Mouse (Mus musculus): ENCODE data around the gene Lhfpl5. TPM values are rescaled to one million over a fixed set of nuclear protein-coding genes. Genes with fewer than 3 reads are reported as not detected.

The Lhfpl5 gene
- total and polyA plus RNA-seq, 3 experiments: 0.08 TPM; not detected in 2

DNA sequence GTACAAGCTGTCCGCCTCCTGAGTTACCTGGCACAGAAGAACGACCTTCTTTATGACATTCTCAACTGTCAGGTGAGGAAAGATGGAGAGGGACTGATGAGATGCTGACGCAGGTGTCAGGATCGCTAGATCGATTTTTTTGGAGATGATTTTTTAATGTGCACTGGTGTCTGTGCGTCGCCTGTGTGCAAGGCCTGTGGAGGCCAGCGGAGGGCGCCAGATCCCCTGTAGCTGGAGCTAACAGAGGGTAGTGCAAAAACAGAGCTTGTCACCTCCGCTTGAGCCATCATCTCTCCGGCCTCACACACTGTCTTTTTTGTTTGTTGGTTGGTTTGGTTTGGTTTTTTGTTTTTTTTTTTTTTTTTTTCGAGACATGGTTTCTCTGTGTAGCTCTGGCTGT, 37.6 kb upstream of the Lhfpl5 start:
- H3K4me1 ChIP-seq (ENCODE audit: control insufficient read depth in 1 of 2, insufficient read depth in 2 of 2): no peaks in the 10 kb centered on the region; a peak in 1 of 4 replicates
- no peaks in the 10 kb centered on the region for H3K79me2 ChIP-seq (replicated peaks; ENCODE audit: control insufficient read depth, extremely low read depth, insufficient read depth, poor library complexity, severe bottlenecking)
- dilution Hi-C loops (cut with MboI; ENCODE audit: extremely low pct_ligation_motif_present, extremely low pct_unique_long_range_greater_than_20kb, low sequenced_read_pairs) (no loop called here), in situ Hi-C loops (cut with MboI; ENCODE audit: low pct_ligation_motif_present, low pct_unique_long_range_greater_than_20kb, low sequenced_read_pairs) (loop anchor here (10.0 kb wide), 1 partner anchor 163 kb away; no protein-coding TSS in a partner anchor)
- no peaks in the 10 kb centered on the region for H3K36me3 ChIP-seq (replicated peaks in 1 of 2; ENCODE audit: control insufficient read depth in 1 of 2, insufficient read depth in 1 of 2, low read length in 1 of 2)
- no peak overlapping the region for H3K4me3 ChIP-seq (replicated peaks in 1 of 3; ENCODE audit: low read depth in 2 of 3, low read length in 2 of 3, poor library complexity in 1 of 3)
- TF ChIP-seq NRF1 (IDR thresholded peaks at IDR 0.05; ENCODE audit: low read depth, low read length) (no peak), CHD1 (IDR thresholded peaks at IDR 0.05; ENCODE audit: low read depth, low read length) (no peak), USF2 (conservative IDR thresholded peaks at IDR 0.05; ENCODE audit: low read depth, low read length) (no peak), TCF12 (IDR thresholded peaks at IDR 0.05; ENCODE audit: low read depth, low read length) (no peak), PAX5 (IDR thresholded peaks at IDR 0.05; ENCODE audit: low read length) (no peak), ZKSCAN1 (IDR thresholded peaks at IDR 0.05; ENCODE audit: borderline replicate concordance, low read depth, low read length) (no peak), USF1 (IDR thresholded peaks at IDR 0.05; ENCODE audit: low read depth, low read length) (no peak)
- H3K4me2 ChIP-seq (ENCODE audit: insufficient read depth, low read depth, poor library complexity, severe bottlenecking): no peak overlapping the region
- H3K27ac ChIP-seq (ENCODE audit: insufficient read depth, low read depth): no peak overlapping the region
- H3K27me3 ChIP-seq (replicated peaks): no peaks in the 10 kb centered on the region
- H3K9ac ChIP-seq (ENCODE audit: insufficient read depth, low read depth): no peak overlapping the region
- no peak for DNase-seq (ENCODE audit: extremely low read depth)
- peaks cover 27% of the 10 kb centered on the region for H3K9me3 ChIP-seq (replicated peaks; ENCODE audit: low read length)

DNA sequence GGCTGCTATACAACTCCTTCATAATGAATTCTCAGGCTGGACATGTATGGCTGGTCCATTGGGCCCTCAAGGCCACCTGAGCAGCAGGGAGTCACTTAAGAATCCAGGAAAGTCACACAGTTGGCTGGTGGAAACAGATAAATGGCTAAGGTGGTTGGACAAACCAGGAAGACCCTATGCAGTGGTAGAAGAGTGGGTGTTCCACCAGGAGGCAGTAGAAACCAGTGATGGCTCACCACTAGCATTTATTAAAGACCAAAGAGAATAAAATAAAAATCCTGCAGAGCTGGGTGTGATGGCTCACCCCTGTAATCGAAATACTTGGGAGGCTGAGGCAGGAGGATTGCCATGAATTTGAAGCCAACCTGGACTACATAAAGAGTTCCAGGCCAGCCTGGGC, 28.5 kb upstream of the Lhfpl5 start:
- DNase-seq (ENCODE audit: extremely low read depth): no peak

DNA sequence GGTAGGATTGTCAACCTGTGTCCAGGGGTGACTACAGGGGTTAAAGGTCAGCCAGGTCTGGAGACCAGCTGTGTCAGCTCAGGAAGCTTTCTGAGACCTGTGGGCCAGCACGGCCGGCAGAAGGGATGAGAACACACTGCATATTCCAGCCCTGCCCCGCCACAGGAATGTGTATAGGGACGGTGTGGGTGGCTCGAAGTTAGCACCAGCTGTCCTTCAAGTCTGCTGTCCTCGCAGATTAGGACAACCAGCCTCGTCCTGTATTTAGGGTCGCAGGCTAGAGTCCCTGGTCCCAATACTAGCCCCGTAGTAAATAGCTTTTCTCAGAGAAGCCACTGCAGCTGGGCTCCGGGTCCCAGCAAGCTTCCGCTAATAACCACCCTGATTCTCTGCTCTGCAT, 26.9 kb upstream of the Lhfpl5 start:
- Histone ChIP-seq H3K27ac (ENCODE audit: insufficient read depth, low read depth) (no peak overlapping the region), H3K36me3 (replicated peaks in 1 of 2; ENCODE audit: control insufficient read depth in 1 of 2, insufficient read depth in 1 of 2, low read length in 1 of 2) (no peaks in the 10 kb centered on the region), H3K27me3 (replicated peaks) (peaks cover 46% of the 10 kb centered on the region), H3K4me3 (replicated peaks in 1 of 3; ENCODE audit: low read depth in 2 of 3, low read length in 2 of 3, poor library complexity in 1 of 3) (no peak overlapping the region), H3K9ac (ENCODE audit: insufficient read depth, low read depth) (no peak overlapping the region), H3K9me3 (replicated peaks; ENCODE audit: low read length) (peaks cover 3% of the 10 kb centered on the region), H3K4me1 (ENCODE audit: control insufficient read depth in 1 of 2, insufficient read depth in 2 of 2) (peaks cover 0 to 2% of the 10 kb centered on the region in 2 experiments; a peak in 1 of 4 replicates), H3K79me2 (replicated peaks; ENCODE audit: control insufficient read depth, extremely low read depth, insufficient read depth, poor library complexity, severe bottlenecking) (no peaks in the 10 kb centered on the region), H3K4me2 (ENCODE audit: insufficient read depth, low read depth, poor library complexity, severe bottlenecking) (no peak overlapping the region)
- TF ChIP-seq IRF4 (IDR thresholded peaks at IDR 0.05; ENCODE audit: low read depth, low read length): no peak
- no peak for TF ChIP-seq MYC (IDR thresholded peaks at IDR 0.05; ENCODE audit: low read depth, low read length)
- TF ChIP-seq ZC3H11A (IDR thresholded peaks at IDR 0.05; ENCODE audit: low read depth, low read length): no peak
- no peak for TF ChIP-seq JUND (conservative IDR thresholded peaks at IDR 0.05; ENCODE audit: low read depth, low read length)
- TF ChIP-seq USF2 (conservative IDR thresholded peaks at IDR 0.05; ENCODE audit: low read depth, low read length): no peak
- TF ChIP-seq POLR2A (IDR thresholded peaks at IDR 0.05; ENCODE audit: low read depth, low read length): no peak
- TF ChIP-seq BHLHE40 (IDR thresholded peaks at IDR 0.05; ENCODE audit: low read depth, low read length): no peak
- TF ChIP-seq RCOR1 (conservative IDR thresholded peaks at IDR 0.05; ENCODE audit: low read depth, low read length): no peak
- no peak for TF ChIP-seq TCF12 (IDR thresholded peaks at IDR 0.05; ENCODE audit: low read depth, low read length)
- TF ChIP-seq MAX (IDR thresholded peaks at IDR 0.05; ENCODE audit: low read length): no peak
- TF ChIP-seq MAFK (IDR thresholded peaks at IDR 0.05; ENCODE audit: insufficient replicate concordance, low read length): no peak
- no peak for TF ChIP-seq POLR2AphosphoS2 (IDR thresholded peaks at IDR 0.05; ENCODE audit: low read depth, low read length)
- TF ChIP-seq MEF2A (IDR thresholded peaks at IDR 0.05; ENCODE audit: borderline replicate concordance, low read depth, low read length): no peak
- TF ChIP-seq EP300 (IDR thresholded peaks at IDR 0.05; ENCODE audit: low read length): no peak
- TF ChIP-seq PAX5 (IDR thresholded peaks at IDR 0.05; ENCODE audit: low read length): no peak
- TF ChIP-seq NELFE (IDR thresholded peaks at IDR 0.05; ENCODE audit: low read depth, low read length): no peak
- dilution Hi-C loops (cut with MboI; ENCODE audit: extremely low pct_ligation_motif_present, extremely low pct_unique_long_range_greater_than_20kb, low sequenced_read_pairs): no loop called here
- in situ Hi-C loops (cut with MboI; ENCODE audit: low pct_ligation_motif_present, low pct_unique_long_range_greater_than_20kb, low sequenced_read_pairs): no loop called here
- no peak for DNase-seq (ENCODE audit: extremely low read depth)

More for the DNA sequence above, 28.5 kb upstream of the Lhfpl5 start:
- Histone ChIP-seq H3K79me2 (replicated peaks; ENCODE audit: control insufficient read depth, extremely low read depth, insufficient read depth, poor library complexity, severe bottlenecking) (no peaks in the 10 kb centered on the region), H3K9ac (ENCODE audit: insufficient read depth, low read depth) (no peak overlapping the region), H3K27me3 (replicated peaks) (peaks cover 42% of the 10 kb centered on the region), H3K36me3 (replicated peaks in 1 of 2; ENCODE audit: control insufficient read depth in 1 of 2, insufficient read depth in 1 of 2, low read length in 1 of 2) (no peaks in the 10 kb centered on the region), H3K4me3 (replicated peaks in 1 of 3; ENCODE audit: low read depth in 2 of 3, low read length in 2 of 3, poor library complexity in 1 of 3) (no peak overlapping the region), H3K9me3 (replicated peaks; ENCODE audit: low read length) (peaks cover 3% of the 10 kb centered on the region), H3K4me1 (ENCODE audit: control insufficient read depth in 1 of 2, insufficient read depth in 2 of 2) (no peaks in the 10 kb centered on the region), H3K4me2 (ENCODE audit: insufficient read depth, low read depth, poor library complexity, severe bottlenecking) (no peak overlapping the region), H3K27ac (ENCODE audit: insufficient read depth, low read depth) (no peak overlapping the region)
- in situ Hi-C loops (cut with MboI; ENCODE audit: low pct_ligation_motif_present, low pct_unique_long_range_greater_than_20kb, low sequenced_read_pairs) (no loop called here), dilution Hi-C loops (cut with MboI; ENCODE audit: extremely low pct_ligation_motif_present, extremely low pct_unique_long_range_greater_than_20kb, low sequenced_read_pairs) (no loop called here)
- peak in 1 of 2 experiments; percentile 25; a peak in 1 of 4 replicates for TF ChIP-seq CTCF (conservative IDR thresholded peaks at IDR 0.05 in 1 of 2, IDR thresholded peaks at IDR 0.05 in 1 of 2; ENCODE audit: low read depth in 2 of 2, low read length in 2 of 2)
- TF ChIP-seq ELF1 (IDR thresholded peaks at IDR 0.05; ENCODE audit: low read depth, low read length): no peak

Data from CH12.LX (cell line).